Mouse (Mus musculus) heart, embryonic 15.5 days (tissue): Measurements from ENCODE around the gene Atp6ap1. TPM values are rescaled to one million over a fixed set of nuclear protein-coding genes. Genes with fewer than 3 reads are reported as not detected.

Experiments
- ATAC-seq: fragments of 200-750 bp; cut with Nextera tagmentation; replicated peaks from 2 replicates; pipeline ENCODE4 v1.8.0; 2017; ENCODE audit warnings: low read depth, moderate TSS enrichment; ENCODE audit not compliant: insufficient number of reproducible peaks, insufficient read depth, low FRiP score
- H3K27ac ChIP-seq: fragments of 300-500 bp; sonication (generic); 2 replicates; pipeline ENCODE4 v1.5.1; 2015; ENCODE audit warnings: mild to moderate bottlenecking, inconsistent platforms
- H3K27me3 ChIP-seq: fragments of 300-500 bp; sonication (generic); 2 replicates; pipeline ENCODE4 v1.6.1; 2015; ENCODE audit warnings: inconsistent platforms
- H3K36me3 ChIP-seq: fragments of 300-500 bp; sonication (generic); 2 replicates; pipeline ENCODE4 v1.6.1; 2015; ENCODE audit warnings: mild to moderate bottlenecking, inconsistent platforms
- H3K4me1 ChIP-seq: fragments of 300-500 bp; sonication (generic); replicated peaks from 2 replicates; pipeline ENCODE4 v1.6.1; 2015; ENCODE audit warnings: inconsistent platforms
- H3K4me2 ChIP-seq: fragments of 300-500 bp; sonication (generic); 2 replicates; pipeline ENCODE4 v1.6.1; 2015; ENCODE audit warnings: inconsistent platforms, mild to moderate bottlenecking, moderate library complexity
- H3K4me3 ChIP-seq: fragments of 300-500 bp; sonication (generic); 2 replicates; pipeline ENCODE4 v1.5.1; 2015; ENCODE audit warnings: mild to moderate bottlenecking, inconsistent platforms
- H3K9ac ChIP-seq: fragments of 300-500 bp; sonication (generic); 2 replicates; pipeline ENCODE4 v1.6.1; 2015; ENCODE audit warnings: mild to moderate bottlenecking, inconsistent platforms
- H3K9me3 ChIP-seq: fragments of 300-500 bp; sonication (generic); replicated peaks from 2 replicates; pipeline ENCODE4 v1.6.1; 2016; ENCODE audit warnings: inconsistent platforms
- whole genome bisulfite sequencing: fragments of 180-500 bp; shearing (Covaris S2); methylation state at CpG from one replicate; pipeline ENCODE4 v1.1.7; 2015; ENCODE audit warnings: mixed read lengths; 5-methylcytosine and 5-hydroxymethylcytosine counted together
- microRNA-seq: library from miRNA; unstranded; fragments of <30 nt; microRNA quantifications from one replicate; pipeline ENCODE4, GENCODE M21; 2016
- polyA plus RNA-seq: library from polyadenylated mRNA; unstranded; fragments of >200 nt; fragmentation: Nextera tagmentation; extraction: Ambion mirVana; gene quantifications from 2 replicates; pipeline ENCODE4 v1.2.1, GENCODE M21; 2015

The Atp6ap1 gene
- polyA plus RNA-seq, 1 experiment from 2014 or later, result 109 TPM

DNA sequence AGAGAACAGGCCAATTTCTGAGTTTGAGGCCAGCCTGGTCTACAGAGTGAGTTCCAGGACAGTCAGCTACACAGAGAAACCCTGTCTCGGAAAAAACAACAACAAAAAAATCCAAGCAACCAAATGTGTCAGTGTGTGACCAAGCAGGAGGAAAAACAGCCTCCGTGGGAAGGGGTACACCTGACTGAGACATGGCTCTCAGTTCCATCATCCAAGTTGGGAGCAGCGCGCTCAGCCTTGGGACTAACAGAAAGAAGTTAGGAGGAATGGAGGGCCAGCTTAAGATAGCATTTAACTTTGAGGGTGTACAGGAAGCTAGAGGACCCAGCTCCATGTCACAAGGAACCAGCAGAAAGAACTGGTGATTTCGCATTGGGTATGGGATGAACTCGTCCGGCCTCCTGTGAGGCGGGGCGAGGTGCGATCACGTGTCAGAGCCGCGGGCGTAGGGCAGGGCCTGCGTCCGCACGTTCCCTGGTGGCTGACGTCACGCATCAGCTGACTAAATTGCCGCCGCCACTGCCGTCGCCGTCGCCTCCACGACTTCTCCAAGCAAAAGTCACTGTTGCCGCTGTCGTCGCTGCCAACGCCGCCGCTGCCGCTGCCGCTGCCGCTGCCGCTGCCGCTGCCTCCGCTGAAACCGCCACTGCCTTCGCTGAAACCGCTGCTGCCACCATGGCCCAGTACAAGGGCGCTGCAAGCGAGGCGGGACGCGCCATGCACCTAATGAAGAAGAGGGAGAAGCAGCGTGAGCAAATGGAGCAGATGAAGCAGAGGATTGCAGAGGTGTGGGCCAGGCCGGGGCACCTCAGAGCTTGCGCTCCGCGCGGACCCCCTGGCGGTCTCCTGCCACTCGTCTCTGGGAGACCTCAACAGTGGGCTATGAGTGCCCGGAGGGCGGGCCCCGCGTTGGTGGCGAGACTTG lies 15.9 kb downstream of the Atp6ap1 start, which contains the start of gene Fam50a:
Gene Fam50a (plus strand): TSS at position 494 of the 925 bp plus-strand sequence.
- peak; percentile 93 for ATAC-seq
- Histone ChIP-seq H3K9me3 (no peaks in the 10 kb centered on the region), H3K4me1 (peaks cover 5% of the 10 kb centered on the region), H3K27me3 (no peaks in the 10 kb centered on the region), H3K36me3 (peaks cover 19% of the 10 kb centered on the region), H3K4me2 (peak within 1 kb of the TSS; percentile 79), H3K27ac (peak within 1 kb of the TSS; percentile 89), H3K9ac (peak within 1 kb of the TSS; percentile 86), H3K4me3 (peak within 1 kb of the TSS; percentile 72)
- WGBS, result 13% methylated on average over 59 of the region's 59 CpGs

DNA sequence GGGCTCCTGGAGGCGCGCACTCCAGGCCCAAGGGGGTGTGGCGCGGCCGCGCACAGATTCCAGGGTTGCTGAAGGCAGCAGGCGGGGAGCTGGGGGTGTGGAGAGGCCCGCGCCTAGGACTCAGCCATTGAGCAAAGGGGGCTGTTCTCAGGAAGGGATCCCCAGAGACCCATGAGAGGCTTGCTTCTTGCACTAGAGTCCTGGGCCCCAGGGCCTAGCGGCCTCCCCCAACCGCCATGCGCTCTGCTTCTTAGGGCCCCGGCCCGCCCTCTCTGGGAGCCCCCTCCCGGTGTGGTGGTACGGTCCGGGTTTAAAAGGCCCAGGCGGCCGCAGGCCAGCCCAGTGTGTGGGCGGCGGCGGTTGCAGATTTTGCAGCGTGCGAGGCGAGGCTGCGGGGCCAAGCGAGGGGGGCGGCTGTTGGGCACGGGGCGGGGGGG lies 31.8 kb downstream of the Atp6ap1 start, which contains the start of gene Plxna3:
Gene Plxna3 (plus strand): TSS at position 342 of the 437 bp plus-strand sequence.
- Histone ChIP-seq H3K4me1 (peaks cover 15% of the 10 kb centered on the region), H3K36me3 (no peaks in the 10 kb centered on the region), H3K9ac (peak within 1 kb of the TSS; percentile 66), H3K9me3 (no peaks in the 10 kb centered on the region), H3K27me3 (no peaks in the 10 kb centered on the region), H3K4me3 (peak within 1 kb of the TSS; percentile 53), H3K27ac (peak within 1 kb of the TSS; percentile 77), H3K4me2 (peak within 1 kb of the TSS; percentile 71)
- peak; percentile 88 for ATAC-seq
- WGBS, result 15% methylated on average over 30 of the region's 30 CpGs

DNA sequence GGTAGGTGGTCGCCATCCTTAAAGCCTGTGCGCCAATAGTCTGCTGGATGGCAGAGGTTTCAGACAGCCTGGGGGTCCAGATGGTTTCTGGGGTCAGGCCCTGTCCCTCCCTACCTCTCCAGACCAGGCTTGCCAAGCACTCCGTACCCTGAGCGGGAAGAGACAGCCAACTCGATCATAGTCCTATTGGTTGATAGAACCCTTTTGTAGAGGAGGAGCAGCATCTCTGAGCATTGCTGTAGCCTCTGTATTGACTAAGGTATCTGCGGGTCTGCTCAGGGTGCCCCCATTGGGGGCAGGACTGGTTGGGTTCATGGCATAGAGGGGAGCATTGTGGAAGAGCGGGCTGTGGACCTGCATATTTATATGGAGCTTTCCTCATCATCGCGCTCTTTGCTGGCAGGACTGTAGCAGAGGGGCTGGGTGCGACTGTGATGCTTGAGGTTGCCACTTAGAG lies 32.3 kb downstream of the Atp6ap1 start:
- Histone ChIP-seq H3K36me3 (no peaks in the 10 kb centered on the region), H3K9ac (peak overlapping the region; percentile 66), H3K27ac (no peak overlapping the region), H3K4me3 (peak overlapping the region; percentile 53), H3K4me2 (peak overlapping the region; percentile 71), H3K4me1 (peaks cover 15% of the 10 kb centered on the region), H3K9me3 (no peaks in the 10 kb centered on the region), H3K27me3 (no peaks in the 10 kb centered on the region)
- ATAC-seq, result peak; percentile 8; the same call in 1 of the 2 replicates
- WGBS, result 31% methylated on average over 10 of the region's 10 CpGs

DNA sequence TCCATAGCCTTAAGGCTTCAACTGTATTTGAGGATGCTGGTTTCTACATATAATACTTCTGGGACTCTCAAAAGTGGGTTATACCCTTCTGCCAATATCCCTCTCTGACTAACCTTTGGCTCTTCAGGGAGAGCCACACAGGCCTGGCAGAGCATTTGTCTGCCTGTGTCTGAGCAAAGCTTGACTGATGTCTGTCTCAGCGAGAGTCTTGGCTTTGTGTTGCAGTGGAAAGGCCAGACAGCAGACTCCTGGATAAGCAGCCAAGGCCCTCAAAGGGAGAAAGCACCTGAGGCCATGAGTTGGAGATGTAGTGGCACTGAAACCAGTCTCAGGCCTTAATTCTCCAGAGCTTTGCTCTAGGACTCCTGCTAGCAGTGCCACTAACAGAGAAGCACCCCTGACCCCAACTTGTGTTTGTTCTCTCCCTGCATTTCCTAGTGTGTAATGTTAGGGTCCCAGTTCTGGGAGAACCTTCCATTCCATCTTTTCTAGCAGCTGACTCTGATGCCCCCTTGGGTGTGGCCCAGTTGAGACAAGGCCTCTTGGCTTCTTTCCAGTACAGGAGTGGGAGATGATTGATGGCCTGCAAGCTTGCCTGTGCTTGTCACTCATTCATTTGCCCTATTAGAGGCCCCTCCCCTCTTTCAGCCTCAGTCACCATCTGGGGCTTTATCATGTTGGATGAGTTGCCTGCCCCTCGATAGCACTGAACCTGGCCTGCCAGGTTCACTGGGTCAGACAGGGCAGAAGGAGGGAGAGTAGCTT lies 33.5 kb downstream of the Atp6ap1 start:
- Histone ChIP-seq H3K4me2 (peak overlapping the region; percentile 71), H3K9ac (no peak overlapping the region), H3K27me3 (no peaks in the 10 kb centered on the region), H3K27ac (no peak overlapping the region), H3K36me3 (no peaks in the 10 kb centered on the region), H3K9me3 (no peaks in the 10 kb centered on the region), H3K4me3 (peak overlapping the region; percentile 53), H3K4me1 (peaks cover 15% of the 10 kb centered on the region)
- no peak for ATAC-seq
- 44% methylated on average over 2 of the region's 2 CpGs for WGBS

DNA sequence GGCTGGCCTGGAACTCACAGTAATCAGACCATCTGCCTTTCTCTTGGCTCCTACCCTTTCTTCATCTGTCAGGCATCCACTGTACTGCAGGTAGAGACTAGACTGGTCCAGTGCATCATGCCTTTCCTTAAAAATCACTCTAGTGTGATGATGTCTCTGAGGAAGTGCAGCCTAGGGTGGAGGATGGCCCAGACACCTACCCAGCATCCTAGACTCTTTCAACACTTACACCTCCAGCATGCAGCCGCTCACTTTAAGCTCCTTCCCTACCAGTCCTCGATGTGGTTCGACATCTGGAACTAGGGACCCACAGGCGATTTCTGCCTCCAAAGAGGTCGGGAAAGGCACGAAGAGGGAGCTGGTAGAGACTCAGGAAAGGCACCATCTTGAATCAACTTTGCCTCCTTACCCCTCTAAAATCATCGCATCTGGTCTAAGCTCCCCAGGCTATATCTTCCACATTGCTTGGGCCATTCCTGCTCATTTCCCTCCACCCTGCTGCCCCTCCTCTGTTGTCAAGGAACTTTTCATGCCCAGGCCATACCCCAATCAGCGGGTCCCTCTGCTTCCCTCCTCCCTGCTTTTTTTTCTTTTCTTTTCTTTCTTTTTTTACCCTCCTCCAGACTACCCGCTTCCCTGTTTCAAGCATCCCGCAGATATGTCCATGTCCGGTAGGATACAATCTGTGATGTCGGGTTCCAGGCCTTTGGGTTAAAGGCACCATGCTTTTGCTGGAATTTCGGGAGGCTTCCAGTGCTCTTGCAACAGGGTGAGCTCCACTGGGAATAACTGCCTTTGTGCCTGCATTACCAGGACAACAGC lies 56.0 kb downstream of the Atp6ap1 start:
- 26% methylated on average over 13 of the region's 13 CpGs for WGBS
- H3K27me3 ChIP-seq, result no peaks in the 10 kb centered on the region
- H3K4me3 ChIP-seq, result peak overlapping the region; percentile 56
- no peaks in the 10 kb centered on the region for H3K4me1 ChIP-seq
- peak overlapping the region; percentile 58 for H3K9ac ChIP-seq
- ATAC-seq, result no peak
- H3K9me3 ChIP-seq, result no peaks in the 10 kb centered on the region
- H3K36me3 ChIP-seq, result no peaks in the 10 kb centered on the region
- H3K4me2 ChIP-seq, result peak overlapping the region; percentile 65
- H3K27ac ChIP-seq, result peak overlapping the region; percentile 45; the same call in 1 of the 2 replicates

DNA sequence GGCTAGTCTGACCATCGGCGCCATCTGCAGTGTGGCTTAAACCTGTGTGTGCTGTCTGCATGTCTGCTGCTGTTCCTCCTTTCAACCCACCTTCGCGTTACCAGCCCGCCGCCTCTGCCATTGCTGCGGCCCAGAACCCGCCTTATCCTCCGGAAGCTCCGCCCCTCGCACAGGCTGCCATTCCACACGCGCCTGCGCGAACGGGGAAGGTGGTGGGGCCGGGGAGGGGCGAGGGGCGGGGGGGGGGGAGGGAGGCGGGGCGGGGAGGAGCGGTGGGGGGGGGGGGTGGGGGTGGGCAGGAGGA lies 56.5 kb downstream of the Atp6ap1 start, which contains the start of gene Lage3:
Gene Lage3 (minus strand): TSS at position 152 of the 304 bp plus-strand sequence.
- 10% methylated on average over 11 of the region's 22 CpGs for WGBS
- Histone ChIP-seq H3K4me2 (peak within 1 kb of the TSS; percentile 65), H3K27ac (peak within 1 kb of the TSS; percentile 45; the same call in 1 of the 2 replicates), H3K9me3 (no peaks in the 10 kb centered on the region), H3K4me1 (no peaks in the 10 kb centered on the region), H3K36me3 (no peaks in the 10 kb centered on the region), H3K27me3 (no peaks in the 10 kb centered on the region), H3K9ac (peak within 1 kb of the TSS; percentile 58), H3K4me3 (peak within 1 kb of the TSS; percentile 56)
- ATAC-seq, result peak; percentile 75; the same call in 1 of the 2 replicates

Small RNAs within 50 kb of the gene (microRNA-seq; reads per million reads assigned to microRNA genes)
- not detected for gene Mir7091
- gene Mir7092, result not detected

Other genes starting within 250 kb of the Atp6ap1 start
- not detected in 2 replicates for gene Opn1mw, start 169.6 kb upstream of the Atp6ap1 start, polyA plus RNA-seq
- gene Mecp2, start 161.7 kb upstream of the Atp6ap1 start, polyA plus RNA-seq, result 10.5 and 12.0 TPM in 2 replicates
- gene Tex28, start 129.3 kb upstream of the Atp6ap1 start, polyA plus RNA-seq, result not detected in 2 replicates
- gene Tktl1, start 119.8 kb upstream of the Atp6ap1 start, polyA plus RNA-seq, result not detected in 2 replicates
- gene Flna, start 47.3 kb upstream of the Atp6ap1 start, polyA plus RNA-seq, result 124 and 188 TPM in 2 replicates
- 14.5 and 14.9 TPM in 2 replicates for gene Emd, start 42.4 kb upstream of the Atp6ap1 start, polyA plus RNA-seq
- gene Rpl10, start 26.3 kb upstream of the Atp6ap1 start, polyA plus RNA-seq, result 413 and 447 TPM in 2 replicates
- 70.3 and 76.6 TPM in 2 replicates for gene Taz, start 15.2 kb upstream of the Atp6ap1 start, polyA plus RNA-seq
- gene Dnase1l1, start 14.8 kb upstream of the Atp6ap1 start, polyA plus RNA-seq, result 14.3 and 17.2 TPM in 2 replicates
- gene Gdi1, start 7.9 kb downstream of the Atp6ap1 start, polyA plus RNA-seq, result 134 and 163 TPM in 2 replicates
- 48.0 and 53.1 TPM in 2 replicates for gene Fam50a, start 15.9 kb downstream of the Atp6ap1 start, polyA plus RNA-seq
- 3.6 and 6.8 TPM in 2 replicates for gene Plxna3, start 32.0 kb downstream of the Atp6ap1 start, polyA plus RNA-seq
- 80.3 and 87.5 TPM in 2 replicates for gene Lage3, start 56.5 kb downstream of the Atp6ap1 start, polyA plus RNA-seq
- gene Ubl4a, start 76.1 kb downstream of the Atp6ap1 start, polyA plus RNA-seq, result 56.4 and 62.2 TPM in 2 replicates
- 12.0 and 14.3 TPM in 2 replicates for gene Slc10a3, start 76.3 kb downstream of the Atp6ap1 start, polyA plus RNA-seq
- gene Fam3a, start 96.2 kb downstream of the Atp6ap1 start, polyA plus RNA-seq, result 26.8 and 31.2 TPM in 2 replicates
- gene Ikbkg, start 96.2 kb downstream of the Atp6ap1 start, polyA plus RNA-seq, result 18.2 and 18.9 TPM in 2 replicates
- 15.4 and 21.4 TPM in 2 replicates for gene G6pdx, start 132.1 kb downstream of the Atp6ap1 start, polyA plus RNA-seq
- not detected in 2 replicates for gene Gm6880, start 184.3 kb downstream of the Atp6ap1 start, polyA plus RNA-seq